Mouse (Mus musculus) mature B cell (primary cell): ENCODE results near the gene Mbip.

Source experiments
- in situ Hi-C: fragments of 300-500 bp; cut with MboI; formaldehyde crosslinking; loops from 2 replicates; pipeline ENCODE4 v1.14.3; 2019

Mbip gene

GRCm38 (mm10) chr12:56295160-56295559 lies 50.5 kb downstream of the Mbip start:
- in situ Hi-C loops, result no loop called here

- in situ Hi-C loops, result no loop called here
Observed at GRCm38 (mm10) chr12:56288548-56288947, 57.1 kb downstream of the Mbip start.

GRCm38 (mm10) chr12:56286828-56287227 lies 58.9 kb downstream of the Mbip start:
- in situ Hi-C loops, result no loop called here

GRCm38 (mm10) chr12:56284210-56284609 lies 61.5 kb downstream of the Mbip start:
- in situ Hi-C loops, result no loop called here

GRCm38 (mm10) chr12:56281649-56282048 lies 64.0 kb downstream of the Mbip start:
- in situ Hi-C loops, result no loop called here
